Mouse (Mus musculus) myocyte (in vitro differentiated cells): ENCODE results near the gene Kcne1l. TPM values are rescaled to one million over a fixed set of nuclear protein-coding genes. Genes with fewer than 3 reads are reported as not detected.

Source experiments
- H3K27me3 ChIP-seq: one replicate; pipeline ENCODE4 v1.6.1; 2011; ENCODE audit not compliant: control insufficient read depth, insufficient read depth, insufficient read length
- H3K36me3 ChIP-seq: one replicate; pipeline ENCODE4 v1.6.1; 2011; ENCODE audit not compliant: control insufficient read depth, insufficient read depth
- H3K4me2 ChIP-seq: one replicate; pipeline ENCODE4 v1.6.1; 2011; ENCODE audit warnings: low read depth, control low read depth
- H3K4me3 ChIP-seq: one replicate; pipeline ENCODE4 v1.5.1; 2011; ENCODE audit warnings: mild to moderate bottlenecking, control low read depth, moderate library complexity
- H3K79me2 ChIP-seq: one replicate; pipeline ENCODE4 v1.6.1; 2011; ENCODE audit not compliant: control insufficient read depth, insufficient read depth
- H3ac ChIP-seq: one replicate; pipeline ENCODE4 v1.6.1; 2011; ENCODE audit not compliant: control insufficient read depth, insufficient read length
- CEBPB ChIP-seq: IDR thresholded peaks from 2 replicates; pipeline ENCODE4 v1.6.1; 2011; ENCODE audit warnings: mild to moderate bottlenecking, moderate library complexity; ENCODE audit not compliant: poor library complexity, insufficient read depth, severe bottlenecking
- E2F4 ChIP-seq: IDR thresholded peaks from one replicate; pipeline ENCODE4 v1.6.1; 2011; ENCODE audit warnings: mild to moderate bottlenecking, control low read depth, moderate library complexity; ENCODE audit not compliant: insufficient read depth
- MAX ChIP-seq: IDR thresholded peaks from one replicate; pipeline ENCODE4 v1.6.1; 2011; ENCODE audit warnings: low read depth, mild to moderate bottlenecking, control low read depth
- MYOD1 ChIP-seq, 3 experiments: IDR thresholded peaks; one replicate each; pipeline ENCODE4 v1.6.1; 2011; ENCODE audit warnings: control low read depth in 2 of 3, low read depth in 2 of 3, mild to moderate bottlenecking in 2 of 3, moderate library complexity in 1 of 3; ENCODE audit not compliant: insufficient read length in 2 of 3, control insufficient read depth in 1 of 3
- MYOG ChIP-seq, 3 experiments: IDR thresholded peaks; one replicate each; pipeline ENCODE4 v1.6.1; 2011; ENCODE audit warnings: control low read depth in 2 of 3, low read depth in 2 of 3, mild to moderate bottlenecking in 2 of 3; ENCODE audit not compliant: insufficient read length in 2 of 3, control insufficient read depth in 1 of 3, insufficient read depth in 1 of 3
- POLR2A ChIP-seq: IDR thresholded peaks from one replicate; pipeline ENCODE4 v1.6.1; 2011; ENCODE audit warnings: low read depth, mild to moderate bottlenecking, control low read depth, moderate library complexity; ENCODE audit not compliant: insufficient read length
- POLR2AphosphoS2 ChIP-seq: IDR thresholded peaks from one replicate; pipeline ENCODE4 v1.6.1; 2011; ENCODE audit warnings: low read depth, control low read depth; ENCODE audit not compliant: insufficient read length
- REST ChIP-seq: IDR thresholded peaks from one replicate; pipeline ENCODE4 v1.6.1; 2011; ENCODE audit warnings: mild to moderate bottlenecking, control low read depth, moderate library complexity; ENCODE audit not compliant: insufficient read depth, insufficient read length
- SRF ChIP-seq: IDR thresholded peaks from one replicate; pipeline ENCODE4 v1.6.1; 2011; ENCODE audit warnings: low read depth; ENCODE audit not compliant: control insufficient read depth, insufficient read length
- TCF12 ChIP-seq: IDR thresholded peaks from one replicate; pipeline ENCODE4 v1.6.1; 2011; ENCODE audit warnings: mild to moderate bottlenecking, control low read depth; ENCODE audit not compliant: poor library complexity, insufficient read depth, severe bottlenecking
- TCF3 ChIP-seq: IDR thresholded peaks from one replicate; pipeline ENCODE4 v1.6.1; 2011; ENCODE audit warnings: low read depth, control low read depth; ENCODE audit not compliant: insufficient read length
- USF1 ChIP-seq: IDR thresholded peaks from one replicate; pipeline ENCODE4 v1.6.1; 2011; ENCODE audit warnings: low read depth, mild to moderate bottlenecking, control low read depth, moderate library complexity
- polyA plus RNA-seq: library from polyadenylated mRNA; unstranded; fragments of >200 nt; fragmentation: generic; extraction: Trizol; gene quantifications from one replicate; pipeline ENCODE4 v1.2.1, GENCODE M21; 2012; ENCODE audit warnings: missing spikeins

Gene Kcne1l
- polyA plus RNA-seq, 1 experiment: 0.02 TPM

DNA sequence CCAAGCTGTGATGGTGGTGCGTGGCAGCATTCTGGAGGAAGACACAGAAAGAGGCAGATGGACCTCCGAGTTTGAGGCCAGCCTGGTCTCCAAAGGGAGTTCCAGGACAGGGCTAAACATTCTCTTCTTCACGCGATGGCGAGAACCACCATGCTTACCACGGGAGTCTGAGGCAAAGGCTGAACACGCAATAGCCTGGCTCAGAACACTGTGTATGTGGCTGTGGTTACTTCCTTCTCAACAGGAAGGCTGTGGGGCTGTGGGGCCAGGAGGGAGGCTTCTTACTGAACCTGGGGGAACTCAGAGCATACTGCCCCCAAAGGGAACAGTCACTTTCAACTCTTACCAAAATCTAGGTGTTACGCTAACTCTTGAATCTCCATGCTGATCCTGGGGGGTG lies 9.2 kb upstream of the Kcne1l start:
- Histone ChIP-seq H3ac (no peak overlapping the region), H3K27me3 (no peaks in the 10 kb centered on the region), H3K4me3 (no peak overlapping the region), H3K4me2 (no peak overlapping the region), H3K36me3 (peaks cover 10% of the 10 kb centered on the region), H3K79me2 (no peaks in the 10 kb centered on the region)
- peak; percentile 64 for TF ChIP-seq POLR2AphosphoS2
- no peak for TF ChIP-seq USF1

DNA sequence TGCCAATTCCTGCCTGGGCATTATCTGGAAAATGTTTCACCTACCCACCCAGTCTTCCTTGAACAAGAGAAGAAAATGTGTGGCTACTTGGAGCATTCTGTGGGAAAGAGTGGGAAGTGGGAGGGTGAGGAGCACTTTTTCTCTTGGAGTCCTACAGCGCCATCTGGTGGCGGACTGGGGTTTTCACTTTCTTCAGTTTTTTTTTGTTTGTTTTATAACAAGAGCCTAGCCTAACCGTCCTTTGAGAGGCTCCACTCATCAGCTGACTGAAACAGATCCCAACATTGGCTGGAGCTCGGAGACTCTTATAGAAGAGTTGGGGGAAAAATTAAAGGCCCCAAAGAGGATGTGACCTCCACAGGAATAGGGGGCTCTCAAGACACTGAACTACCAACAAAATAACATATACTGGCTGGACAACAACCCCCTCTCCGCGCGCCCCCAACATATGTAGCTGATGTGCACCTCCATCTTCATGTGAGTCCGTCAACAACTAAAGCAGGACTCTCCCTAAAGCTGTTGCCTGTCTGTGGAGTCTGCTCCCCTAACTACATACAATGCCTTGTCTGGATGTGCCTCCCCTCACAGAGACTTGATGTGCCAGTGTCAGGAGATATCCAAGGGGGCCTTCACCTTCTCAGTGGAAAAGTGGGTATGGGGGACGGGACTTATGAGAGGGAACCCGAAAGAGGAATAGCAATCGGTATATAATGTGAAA lies 8.4 kb upstream of the Kcne1l start:
- Histone ChIP-seq H3K4me3 (no peak overlapping the region), H3K27me3 (no peaks in the 10 kb centered on the region), H3K4me2 (no peak overlapping the region), H3ac (no peak overlapping the region), H3K79me2 (no peaks in the 10 kb centered on the region), H3K36me3 (peaks cover 7% of the 10 kb centered on the region)
- TF ChIP-seq TCF3 (no peak), CEBPB (no peak)

DNA sequence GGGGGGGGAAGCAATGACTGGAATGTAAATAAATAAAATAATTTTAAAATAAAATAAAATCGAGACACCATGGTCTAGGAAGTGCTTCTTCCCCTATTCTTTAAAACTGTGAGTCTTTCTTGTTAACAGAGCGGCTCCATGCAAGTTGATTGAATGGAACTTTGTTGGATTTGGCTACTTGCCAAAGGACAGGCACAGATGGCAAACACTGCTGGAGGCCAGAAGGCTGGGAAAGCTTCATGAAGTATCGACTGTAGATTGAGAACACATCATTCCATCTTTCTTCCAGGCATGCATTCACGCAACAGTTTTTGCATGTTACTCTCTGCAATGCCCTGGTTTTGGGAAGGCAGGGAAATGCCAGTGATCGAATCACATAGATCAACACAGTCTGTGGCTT lies 4.3 kb upstream of the Kcne1l start:
- Histone ChIP-seq H3K36me3 (no peaks in the 10 kb centered on the region), H3ac (no peak overlapping the region), H3K27me3 (peaks cover 5% of the 10 kb centered on the region), H3K79me2 (no peaks in the 10 kb centered on the region), H3K4me2 (no peak overlapping the region), H3K4me3 (no peak overlapping the region)
- no peak for TF ChIP-seq E2F4
- no peak for TF ChIP-seq TCF3
- no peak for TF ChIP-seq MYOG (IDR thresholded peaks at IDR 0.05; ENCODE audit: control insufficient read depth in 1 of 3, insufficient read depth in 1 of 3, insufficient read length in 2 of 3, low read depth in 2 of 3)
- TF ChIP-seq REST: no peak

DNA sequence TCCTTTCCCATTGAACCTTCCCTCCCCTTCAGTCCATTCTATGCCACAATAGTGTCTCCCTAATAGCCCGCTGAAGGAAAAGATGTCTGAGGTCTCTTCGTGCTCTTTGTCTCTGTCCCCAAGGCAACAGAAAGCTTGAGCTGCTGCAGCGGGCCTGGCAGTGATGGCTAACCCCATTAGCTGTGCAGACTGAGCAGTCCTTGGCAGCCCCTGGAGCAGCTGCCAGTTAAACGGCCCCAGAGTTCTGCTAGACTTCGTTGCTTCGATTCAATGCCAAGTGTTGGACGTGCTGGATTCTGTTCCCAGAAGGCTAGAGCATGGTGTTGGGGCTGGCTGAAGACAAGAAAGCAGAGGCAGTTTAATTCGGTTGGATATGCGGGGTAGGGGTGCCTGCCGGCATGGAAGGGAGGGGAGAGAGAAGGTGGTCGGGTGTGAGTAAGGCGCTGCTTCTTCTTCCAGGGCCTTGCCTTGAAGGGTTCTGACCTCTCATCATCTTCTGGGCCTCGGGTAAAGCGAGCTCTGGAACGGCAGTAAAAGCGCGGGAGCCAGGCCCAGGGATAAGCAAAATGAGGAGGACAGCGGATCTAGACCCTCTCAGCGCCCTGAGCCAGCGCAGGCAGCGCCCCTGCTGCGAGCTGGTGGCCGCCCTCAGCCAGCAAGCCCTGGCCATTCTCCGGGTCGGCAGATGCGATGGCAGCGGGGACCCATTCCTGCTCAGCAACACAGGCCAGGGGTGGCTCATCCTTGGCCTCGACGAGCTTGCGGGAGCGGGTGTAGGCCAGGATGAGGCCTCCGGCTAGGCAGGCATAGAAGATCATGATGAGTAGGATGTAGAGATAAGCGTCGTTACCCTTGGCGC lies 855 bp downstream of the Kcne1l start:
- Histone ChIP-seq H3K4me2 (no peak overlapping the region), H3K36me3 (no peaks in the 10 kb centered on the region), H3K79me2 (no peaks in the 10 kb centered on the region), H3K4me3 (no peak overlapping the region), H3K27me3 (peaks cover 8% of the 10 kb centered on the region), H3ac (no peak overlapping the region)
- no peak for TF ChIP-seq MYOD1 (IDR thresholded peaks at IDR 0.05; ENCODE audit: control insufficient read depth in 1 of 3, insufficient read length in 2 of 3, low read depth in 2 of 3)
- TF ChIP-seq USF1: no peak
- TF ChIP-seq CEBPB: no peak
- TF ChIP-seq MYOG (IDR thresholded peaks at IDR 0.05; ENCODE audit: control insufficient read depth in 1 of 3, insufficient read depth in 1 of 3, insufficient read length in 2 of 3, low read depth in 2 of 3): no peak
- TF ChIP-seq SRF: no peak
- TF ChIP-seq REST: no peak
- TF ChIP-seq POLR2AphosphoS2: no peak
- TF ChIP-seq TCF12: no peak
- TF ChIP-seq POLR2A: no peak
- TF ChIP-seq MAX: no peak
- no peak for TF ChIP-seq TCF3
- TF ChIP-seq E2F4: no peak

DNA sequence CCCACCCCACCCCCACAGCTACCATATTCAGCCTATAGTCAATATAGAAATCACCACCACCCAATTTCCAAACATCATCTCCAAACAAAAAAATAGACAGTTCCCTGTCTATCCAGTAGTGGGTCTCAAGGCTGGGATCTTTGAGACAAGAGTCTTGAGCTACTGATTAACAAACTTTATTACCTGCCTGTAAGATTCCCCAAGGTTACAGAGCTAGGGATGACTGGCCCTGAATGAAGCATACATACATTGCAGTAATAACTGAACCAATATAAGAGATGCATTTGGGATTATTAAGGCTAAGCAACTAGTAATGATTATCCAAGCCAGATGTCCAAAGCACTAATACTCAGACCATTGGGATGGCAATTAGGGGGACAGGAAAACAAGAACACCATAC lies 1.5 kb downstream of the Kcne1l start:
- TF ChIP-seq SRF: no peak
- no peak for TF ChIP-seq E2F4
- no peak for TF ChIP-seq MYOG (IDR thresholded peaks at IDR 0.05; ENCODE audit: control insufficient read depth in 1 of 3, insufficient read depth in 1 of 3, insufficient read length in 2 of 3, low read depth in 2 of 3)
- TF ChIP-seq REST: no peak
- Histone ChIP-seq H3K79me2 (no peaks in the 10 kb centered on the region), H3K27me3 (peaks cover 8% of the 10 kb centered on the region), H3K4me2 (no peak overlapping the region), H3K36me3 (no peaks in the 10 kb centered on the region), H3ac (no peak overlapping the region), H3K4me3 (no peak overlapping the region)

DNA sequence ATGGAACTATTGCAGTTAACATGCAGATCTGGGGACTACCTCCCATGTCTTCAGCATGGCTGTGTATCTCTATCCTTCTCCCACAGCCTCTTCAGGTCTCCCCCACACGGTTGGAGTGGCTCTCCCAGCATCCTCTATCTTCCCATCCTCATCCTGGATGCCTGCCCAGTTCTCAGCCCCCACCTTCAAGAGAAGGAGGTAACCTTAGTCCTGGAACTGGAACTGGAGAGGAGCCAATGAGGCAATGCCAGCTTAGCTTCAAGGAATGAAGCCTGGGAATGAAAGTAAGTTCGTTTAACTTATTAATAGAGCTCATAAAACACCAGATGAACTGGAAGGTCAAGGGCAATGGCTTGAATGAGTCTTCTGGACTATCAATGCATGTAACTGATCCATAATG lies 2.6 kb downstream of the Kcne1l start:
- Histone ChIP-seq H3K27me3 (peaks cover 8% of the 10 kb centered on the region), H3K4me2 (no peak overlapping the region)
- TF ChIP-seq MYOD1 (IDR thresholded peaks at IDR 0.05; ENCODE audit: control insufficient read depth in 1 of 3, insufficient read length in 2 of 3, low read depth in 2 of 3): no peak
- no peak for TF ChIP-seq E2F4
- TF ChIP-seq MAX: no peak
- no peak for TF ChIP-seq MYOG (IDR thresholded peaks at IDR 0.05; ENCODE audit: control insufficient read depth in 1 of 3, insufficient read depth in 1 of 3, insufficient read length in 2 of 3, low read depth in 2 of 3)
- no peak for TF ChIP-seq POLR2AphosphoS2
- TF ChIP-seq SRF: no peak
- no peak for TF ChIP-seq CEBPB
- TF ChIP-seq TCF12: no peak
- TF ChIP-seq USF1: no peak
- TF ChIP-seq TCF3: no peak
- no peak for TF ChIP-seq POLR2A
- no peak for TF ChIP-seq REST

More for the DNA sequence above, 2.6 kb downstream of the Kcne1l start:
- H3K79me2 ChIP-seq: no peaks in the 10 kb centered on the region
- no peak overlapping the region for H3K4me3 ChIP-seq
- H3ac ChIP-seq: no peak overlapping the region
- no peaks in the 10 kb centered on the region for H3K36me3 ChIP-seq
